Mouse (Mus musculus) limb, embryonic 13.5 days (tissue): Measurements from ENCODE around the gene Dnaja2. TPM values are rescaled to one million over a fixed set of nuclear protein-coding genes. Genes with fewer than 3 reads are reported as not detected.

Experiments used
- ATAC-seq: fragments of 200-750 bp; cut with Nextera tagmentation; 2 replicates; pipeline ENCODE4 v1.8.0; 2017; ENCODE audit warnings: low read depth, moderate number of reproducible peaks, moderate TSS enrichment; ENCODE audit not compliant: low FRiP score
- H3K27ac ChIP-seq: fragments of 300-500 bp; sonication (generic); 2 replicates; pipeline ENCODE4 v1.5.1; 2015; ENCODE audit warnings: inconsistent platforms, mild to moderate bottlenecking, moderate library complexity
- H3K27me3 ChIP-seq: fragments of 300-500 bp; sonication (generic); 2 replicates; pipeline ENCODE4 v1.6.1; 2015; ENCODE audit warnings: mild to moderate bottlenecking, inconsistent platforms
- H3K36me3 ChIP-seq: fragments of 300-500 bp; sonication (generic); 2 replicates; pipeline ENCODE4 v1.6.1; 2015; ENCODE audit warnings: inconsistent platforms, mild to moderate bottlenecking, moderate library complexity
- H3K4me1 ChIP-seq: fragments of 300-500 bp; sonication (generic); 2 replicates; pipeline ENCODE4 v1.6.1; 2015; ENCODE audit warnings: inconsistent platforms
- H3K4me2 ChIP-seq: fragments of 300-500 bp; sonication (generic); replicated peaks from 2 replicates; pipeline ENCODE4 v1.6.1; 2015; ENCODE audit warnings: inconsistent platforms, mild to moderate bottlenecking, moderate library complexity
- H3K4me3 ChIP-seq: fragments of 300-500 bp; sonication (generic); 2 replicates; pipeline ENCODE4 v1.5.1; 2015; ENCODE audit warnings: moderate library complexity, mild to moderate bottlenecking, inconsistent platforms
- H3K9ac ChIP-seq: fragments of 300-500 bp; sonication (generic); 2 replicates; pipeline ENCODE4 v1.6.1; 2015; ENCODE audit warnings: mild to moderate bottlenecking, inconsistent platforms
- H3K9me3 ChIP-seq: fragments of 300-500 bp; sonication (generic); 2 replicates; pipeline ENCODE4 v1.6.1; 2016; ENCODE audit warnings: inconsistent platforms
- WGBS: fragments of 180-500 bp; shearing (Covaris S2); methylation state at CpG from one replicate; pipeline ENCODE4 v1.1.7; 2015; 5-methylcytosine and 5-hydroxymethylcytosine counted together
- polyA plus RNA-seq: library from polyadenylated mRNA; unstranded; fragments of >200 nt; fragmentation: Nextera tagmentation; extraction: Ambion mirVana; gene quantifications from 2 replicates; pipeline ENCODE4 v1.2.1, GENCODE M21; 2015

Dnaja2 gene
- polyA plus RNA-seq, 1 experiment from 2014 or later, result 159 TPM

- 79% methylated on average over 4 of the region's 4 CpGs for WGBS
- Histone ChIP-seq H3K9ac (no peak overlapping the region), H3K4me3 (no peak overlapping the region), H3K4me2 (no peak overlapping the region), H3K27me3 (no peaks in the 10 kb centered on the region), H3K9me3 (no peaks in the 10 kb centered on the region), H3K4me1 (no peaks in the 10 kb centered on the region), H3K27ac (no peak overlapping the region), H3K36me3 (peaks cover 95% of the 10 kb centered on the region)
- ATAC-seq, result no peak
Measured at GRCm38 (mm10) chr8:85517336-85517735, 37.8 kb downstream of the Dnaja2 start.

GRCm38 (mm10) chr8:85515391-85515790, 39.8 kb downstream of the Dnaja2 start:
- Histone ChIP-seq H3K9me3 (no peaks in the 10 kb centered on the region), H3K27me3 (no peaks in the 10 kb centered on the region), H3K4me3 (no peak overlapping the region), H3K36me3 (peaks cover 95% of the 10 kb centered on the region), H3K4me2 (no peak overlapping the region), H3K4me1 (no peaks in the 10 kb centered on the region), H3K27ac (no peak overlapping the region; the same call in 1 of the 2 replicates), H3K9ac (no peak overlapping the region)
- no peak for ATAC-seq
- WGBS, result 68% methylated on average over 7 of the region's 7 CpGs

GRCm38 (mm10) chr8:85513283-85513682, 41.9 kb downstream of the Dnaja2 start:
- Histone ChIP-seq H3K36me3 (peaks cover 96% of the 10 kb centered on the region), H3K4me1 (no peaks in the 10 kb centered on the region), H3K4me3 (no peak overlapping the region), H3K27ac (no peak overlapping the region), H3K9ac (no peak overlapping the region), H3K4me2 (no peak overlapping the region), H3K9me3 (no peaks in the 10 kb centered on the region), H3K27me3 (no peaks in the 10 kb centered on the region)
- WGBS, result 96% methylated on average over 4 of the region's 4 CpGs
- no peak for ATAC-seq

- H3K4me3 ChIP-seq, result no peak overlapping the region
- H3K9ac ChIP-seq, result no peak overlapping the region
- H3K4me1 ChIP-seq, result no peaks in the 10 kb centered on the region
- no peak for ATAC-seq
- no peaks in the 10 kb centered on the region for H3K9me3 ChIP-seq
- no peak overlapping the region for H3K27ac ChIP-seq
- 92% methylated on average over 8 of the region's 8 CpGs for WGBS
- H3K36me3 ChIP-seq, result peaks cover 96% of the 10 kb centered on the region
- H3K27me3 ChIP-seq, result no peaks in the 10 kb centered on the region
- no peak overlapping the region for H3K4me2 ChIP-seq
Measured at GRCm38 (mm10) chr8:85512234-85512633, 42.9 kb downstream of the Dnaja2 start.

GRCm38 (mm10) chr8:85508661-85509060, 46.5 kb downstream of the Dnaja2 start:
- H3K27ac ChIP-seq, result no peak overlapping the region
- H3K4me1 ChIP-seq, result no peaks in the 10 kb centered on the region
- H3K4me2 ChIP-seq, result no peak overlapping the region
- H3K27me3 ChIP-seq, result no peaks in the 10 kb centered on the region
- WGBS, result 81% methylated on average over 4 of the region's 4 CpGs
- ATAC-seq, result no peak
- H3K36me3 ChIP-seq, result peaks cover 96% of the 10 kb centered on the region
- no peaks in the 10 kb centered on the region for H3K9me3 ChIP-seq
- no peak overlapping the region for H3K4me3 ChIP-seq
- H3K9ac ChIP-seq, result no peak overlapping the region

GRCm38 (mm10) chr8:85506620-85507019, 48.5 kb downstream of the Dnaja2 start:
- 83% methylated on average over 4 of the region's 4 CpGs for WGBS
- no peak overlapping the region for H3K27ac ChIP-seq
- H3K9me3 ChIP-seq, result no peaks in the 10 kb centered on the region
- no peak overlapping the region for H3K9ac ChIP-seq
- no peak overlapping the region for H3K4me2 ChIP-seq
- H3K4me1 ChIP-seq, result peaks cover 5% of the 10 kb centered on the region; the same call in 1 of the 2 replicates
- H3K4me3 ChIP-seq, result no peak overlapping the region
- peaks cover 87% of the 10 kb centered on the region for H3K36me3 ChIP-seq
- ATAC-seq, result no peak
- no peaks in the 10 kb centered on the region for H3K27me3 ChIP-seq

- peaks cover 81% of the 10 kb centered on the region for H3K36me3 ChIP-seq
Measured at GRCm38 (mm10) chr8:85504704-85505103, 50.4 kb downstream of the Dnaja2 start.

GRCm38 (mm10) chr8:85503065-85503464, 52.1 kb downstream of the Dnaja2 start:
- 0 out of 2 replicates have a peak, but pooled peaks have one; percentile 4 for ATAC-seq
- Histone ChIP-seq H3K27me3 (no peaks in the 10 kb centered on the region), H3K4me3 (no peak overlapping the region), H3K9me3 (no peaks in the 10 kb centered on the region), H3K4me1 (peaks cover 20% of the 10 kb centered on the region), H3K27ac (no peak overlapping the region), H3K36me3 (peaks cover 64% of the 10 kb centered on the region), H3K9ac (no peak overlapping the region), H3K4me2 (no peak overlapping the region)
- 27% methylated on average over 3 of the region's 3 CpGs for WGBS

More at GRCm38 (mm10) chr8:85504704-85505103, 50.4 kb downstream of the Dnaja2 start:
- H3K27me3 ChIP-seq, result no peaks in the 10 kb centered on the region
- H3K4me1 ChIP-seq, result peaks cover 10% of the 10 kb centered on the region; the same call in 1 of the 2 replicates
- no peak overlapping the region for H3K4me3 ChIP-seq
- no peak overlapping the region for H3K27ac ChIP-seq
- WGBS, result 77% methylated on average over 6 of the region's 6 CpGs
- H3K4me2 ChIP-seq, result no peak overlapping the region
- ATAC-seq, result peak; percentile 26; the same call in 1 of the 2 replicates
- no peak overlapping the region for H3K9ac ChIP-seq
- H3K9me3 ChIP-seq, result no peaks in the 10 kb centered on the region

- H3K36me3 ChIP-seq, result peaks cover 58% of the 10 kb centered on the region
- no peak overlapping the region for H3K4me2 ChIP-seq
- H3K4me1 ChIP-seq, result peaks cover 20% of the 10 kb centered on the region
- H3K9ac ChIP-seq, result no peak overlapping the region
- H3K27ac ChIP-seq, result no peak overlapping the region
- 72% methylated on average over 2 of the region's 2 CpGs for WGBS
- H3K27me3 ChIP-seq, result no peaks in the 10 kb centered on the region
- H3K9me3 ChIP-seq, result no peaks in the 10 kb centered on the region
- no peak overlapping the region for H3K4me3 ChIP-seq
- no peak for ATAC-seq
Measured at GRCm38 (mm10) chr8:85502381-85502780, 52.8 kb downstream of the Dnaja2 start.

- H3K27ac ChIP-seq, result no peak overlapping the region
- H3K9me3 ChIP-seq, result no peaks in the 10 kb centered on the region
- no peak; the same call in 1 of the 2 replicates for ATAC-seq
- WGBS, result 78% methylated on average over 11 of the region's 11 CpGs
- peaks cover 20% of the 10 kb centered on the region for H3K4me1 ChIP-seq
- no peaks in the 10 kb centered on the region for H3K27me3 ChIP-seq
- H3K4me3 ChIP-seq, result no peak overlapping the region
- no peak overlapping the region for H3K4me2 ChIP-seq
- no peak overlapping the region for H3K9ac ChIP-seq
- H3K36me3 ChIP-seq, result peaks cover 57% of the 10 kb centered on the region
Measured at GRCm38 (mm10) chr8:85500955-85501685, 54.0 kb downstream of the Dnaja2 start.

GRCm38 (mm10) chr8:85500460-85500859, 54.7 kb downstream of the Dnaja2 start:
- H3K9me3 ChIP-seq, result no peaks in the 10 kb centered on the region
- peaks cover 50% of the 10 kb centered on the region for H3K36me3 ChIP-seq
- no peak overlapping the region for H3K4me3 ChIP-seq
- H3K9ac ChIP-seq, result no peak overlapping the region
- 85% methylated on average over 10 of the region's 10 CpGs for WGBS
- no peak for ATAC-seq
- H3K27me3 ChIP-seq, result no peaks in the 10 kb centered on the region
- H3K4me2 ChIP-seq, result no peak overlapping the region
- H3K27ac ChIP-seq, result no peak overlapping the region
- H3K4me1 ChIP-seq, result peaks cover 20% of the 10 kb centered on the region

GRCm38 (mm10) chr8:85498577-85498976, 56.6 kb downstream of the Dnaja2 start:
- Histone ChIP-seq H3K27ac (no peak overlapping the region), H3K4me1 (peaks cover 35% of the 10 kb centered on the region), H3K36me3 (peaks cover 39% of the 10 kb centered on the region), H3K4me2 (no peak overlapping the region), H3K27me3 (no peaks in the 10 kb centered on the region), H3K9ac (no peak overlapping the region), H3K4me3 (no peak overlapping the region), H3K9me3 (no peaks in the 10 kb centered on the region)
- WGBS, result 25% methylated on average over 2 of the region's 2 CpGs
- ATAC-seq, result no peak

- WGBS, result 86% methylated on average over 4 of the region's 4 CpGs
- peaks cover 31% of the 10 kb centered on the region for H3K36me3 ChIP-seq
- H3K9me3 ChIP-seq, result no peaks in the 10 kb centered on the region
- H3K9ac ChIP-seq, result no peak overlapping the region
- H3K4me1 ChIP-seq, result peaks cover 35% of the 10 kb centered on the region
- no peak for ATAC-seq
- no peak overlapping the region for H3K4me3 ChIP-seq
- no peak overlapping the region for H3K27ac ChIP-seq
- H3K4me2 ChIP-seq, result no peak overlapping the region
- no peaks in the 10 kb centered on the region for H3K27me3 ChIP-seq
Measured at GRCm38 (mm10) chr8:85496778-85497177, 58.4 kb downstream of the Dnaja2 start.
